Mouse (Mus musculus) gastrocnemius, adult 2 months (tissue): ENCODE results near the gene Notch1. TPM values are rescaled to one million over a fixed set of nuclear protein-coding genes. Genes with fewer than 3 reads are reported as not detected.

Experiments used
- DNase-seq: peaks from one replicate; pipeline ENCODE4 v3.0.0; 2022
- H3K27ac ChIP-seq: fragments of 200-600 bp; 2 replicates; pipeline ENCODE4 v1.8.1; 2022; ENCODE audit warnings: mild to moderate bottlenecking
- H3K4me3 ChIP-seq: fragments of 200-600 bp; 2 replicates; pipeline ENCODE4 v1.8.1; 2022; ENCODE audit warnings: mild to moderate bottlenecking, moderate library complexity
- CTCF ChIP-seq: fragments of 200-600 bp; IDR thresholded peaks from 2 replicates; pipeline ENCODE4 v1.8.1; 2022; ENCODE audit warnings: antibody characterized with exemption, mild to moderate bottlenecking, moderate library complexity
- intact Hi-C: fragments of 180-260 bp; cut with DNase I; formaldehyde crosslinking; loops from one replicate; pipeline ENCODE4 v1.15.1; 2025
- total RNA-seq, 2 experiments: library from RNA; stranded (reverse); gene quantifications; 2 replicates each; pipeline ENCODE4 v1.2.3; 2021

The Notch1 gene
- total RNA-seq, 2 experiments from 2014 or later: 6.9 to 11.9 TPM

- intact Hi-C loops: loop anchor here (5.0 kb wide), 1 partner anchor 52 kb away; no protein-coding TSS in a partner anchor
- no peak for TF ChIP-seq CTCF
- peak; percentile 84 for DNase-seq
- H3K4me3 ChIP-seq: peak overlapping the region; percentile 78
- H3K27ac ChIP-seq: peak overlapping the region; percentile 91
Observed at GRCm38 (mm10) chr2:26503661-26504575, 12.5 kb downstream of the Notch1 start.

- intact Hi-C loops: loop anchor here (5.0 kb wide), 1 partner anchor 51 kb away; no protein-coding TSS in a partner anchor
- no peak for TF ChIP-seq CTCF
- peak overlapping the region; percentile 78 for H3K4me3 ChIP-seq
- H3K27ac ChIP-seq: peak overlapping the region; percentile 91
- peak; percentile 26 for DNase-seq
Observed at GRCm38 (mm10) chr2:26502863-26503631, 13.4 kb downstream of the Notch1 start.

- intact Hi-C loops: loop anchor here (5.0 kb wide), 1 partner anchor 50 kb away; no protein-coding TSS in a partner anchor
- H3K4me3 ChIP-seq: peak overlapping the region; percentile 78
- DNase-seq: peak; percentile 75
- TF ChIP-seq CTCF: no peak
- peak overlapping the region; percentile 91 for H3K27ac ChIP-seq
Observed at GRCm38 (mm10) chr2:26502299-26502862, 14.1 kb downstream of the Notch1 start.

- DNase-seq: peak; percentile 30
- intact Hi-C loops: loop anchor here (5.0 kb wide), 1 partner anchor 49 kb away; no protein-coding TSS in a partner anchor
- peak overlapping the region; percentile 78 for H3K4me3 ChIP-seq
- H3K27ac ChIP-seq: peak overlapping the region; percentile 91
- no peak for TF ChIP-seq CTCF
Observed at GRCm38 (mm10) chr2:26501651-26502141, 14.8 kb downstream of the Notch1 start.

GRCm38 (mm10) chr2:26500599-26501370 lies 15.7 kb downstream of the Notch1 start:
- intact Hi-C loops: loop anchor here (5.0 kb wide), 1 partner anchor 48 kb away; no protein-coding TSS in a partner anchor
- H3K27ac ChIP-seq: peak overlapping the region; percentile 91
- DNase-seq: peak; percentile 32

GRCm38 (mm10) chr2:26500027-26500598 lies 16.4 kb downstream of the Notch1 start:
- Histone ChIP-seq H3K4me3 (peak overlapping the region; percentile 78), H3K27ac (peak overlapping the region; percentile 91)
- intact Hi-C loops: loop anchor here (5.0 kb wide), 1 partner anchor 48 kb away; no protein-coding TSS in a partner anchor

More at GRCm38 (mm10) chr2:26500599-26501370, 15.7 kb downstream of the Notch1 start:
- no peak for TF ChIP-seq CTCF
- H3K4me3 ChIP-seq: peak overlapping the region; percentile 78

GRCm38 (mm10) chr2:26498694-26499093 lies 17.8 kb downstream of the Notch1 start:
- DNase-seq: no peak
- peak overlapping the region; percentile 91 for H3K27ac ChIP-seq
- intact Hi-C loops: no loop called here
- TF ChIP-seq CTCF: no peak
- peak overlapping the region; percentile 78 for H3K4me3 ChIP-seq

More at GRCm38 (mm10) chr2:26500027-26500598, 16.4 kb downstream of the Notch1 start:
- peak; percentile 40 for DNase-seq
- TF ChIP-seq CTCF: no peak

- DNase-seq: peak; percentile 24
- peak overlapping the region; percentile 78 for H3K4me3 ChIP-seq
- intact Hi-C loops: no loop called here
- TF ChIP-seq CTCF: no peak
- peak overlapping the region; percentile 91 for H3K27ac ChIP-seq
Observed at GRCm38 (mm10) chr2:26497861-26498533, 18.5 kb downstream of the Notch1 start.

GRCm38 (mm10) chr2:26496451-26496850 lies 20.0 kb downstream of the Notch1 start:
- Histone ChIP-seq H3K27ac (peak overlapping the region; percentile 91), H3K4me3 (peak overlapping the region; percentile 26)
- TF ChIP-seq CTCF: no peak
- intact Hi-C loops: no loop called here
- DNase-seq: no peak

- Histone ChIP-seq H3K27ac (peak overlapping the region; percentile 91), H3K4me3 (peak overlapping the region; percentile 26)
- no peak for TF ChIP-seq CTCF
- intact Hi-C loops: no loop called here
- no peak for DNase-seq
Observed at GRCm38 (mm10) chr2:26495701-26496100, 20.8 kb downstream of the Notch1 start.
